In the genomic region with DNA sequence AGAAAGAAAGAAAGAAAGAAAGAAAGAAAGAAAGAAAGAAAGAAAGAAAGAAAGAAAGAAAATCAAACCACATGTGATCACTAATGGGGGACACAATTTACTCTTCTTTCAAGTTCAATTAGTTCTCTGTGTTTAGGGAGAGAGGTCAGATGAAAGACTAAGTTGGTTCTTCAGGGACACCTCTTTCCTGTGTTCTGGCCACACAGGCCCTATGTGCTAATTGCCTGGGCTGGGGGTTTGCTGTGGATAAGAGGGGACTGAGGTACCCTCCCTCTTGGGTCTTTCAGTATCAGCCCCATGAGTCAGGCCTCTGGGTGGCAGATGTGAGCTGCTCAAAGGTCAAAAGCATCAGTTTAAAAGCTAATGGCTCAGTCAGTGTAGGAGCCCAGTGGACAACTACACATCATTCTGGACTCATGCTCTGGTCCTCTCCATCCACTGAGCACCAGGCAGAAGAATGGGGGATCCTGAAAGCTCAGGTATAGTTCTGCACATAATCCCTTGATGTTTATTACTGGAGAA, we compare ENCODE assay signal across 16 mouse cellular contexts. TPM values are rescaled to one million over a fixed set of nuclear protein-coding genes. Genes with fewer than 3 reads are reported as not detected.
DNase-seq lines count a peak whose midpoint lies in the region; ATAC-seq and TF ChIP-seq lines count a peak whose summit lies in the region.
"Had no signal": no experiment of that assay in that cellular context is flagged by ENCODE, and none has a peak within 500 bp of the region (broad histone marks: within the 10 kb centered on the region; RNA-seq: fewer than 3 reads in every experiment).

Gene Olfr15 (plus strand): TSS at position 291 of the 522 bp plus-strand sequence.

- H3K4me1 ChIP-seq in liver, postnatal 0 days (ENCODE audit: insufficient read depth) = no peaks in the 10 kb centered on the region
- H3K4me1 ChIP-seq: heart, embryonic 13.5 days; kidney, embryonic 15.5 days; limb, embryonic 15.5 days had no signal

- no peak for ATAC-seq in liver, postnatal 0 days
- ATAC-seq in granulocyte monocyte progenitor cell, adult 5-6 weeks (replicated peaks; ENCODE audit: poor library complexity, severe bottlenecking) = no peak

- TF ChIP-seq EP300 in liver, postnatal 0 days (IDR thresholded peaks at IDR 0.05; ENCODE audit: low read depth) = no peak

- H3K4me2 ChIP-seq in liver, postnatal 0 days (ENCODE audit: low read depth, low read length) = no peak within 1 kb of the TSS
- H3K4me2 ChIP-seq: heart, embryonic 13.5 days; kidney, embryonic 15.5 days; limb, embryonic 15.5 days had no signal

- no peak within 1 kb of the TSS for H3K4me3 ChIP-seq in liver, postnatal 0 days (ENCODE audit: low read depth, low read length)
- H3K4me3 ChIP-seq: erythroblast, embryonic 14.5 days; heart, embryonic 13.5 days; kidney, embryonic 15.5 days; limb, embryonic 15.5 days had no signal

- no peaks in the 10 kb centered on the region for H3K9me3 ChIP-seq in liver, postnatal 0 days (ENCODE audit: low read length)
- H3K9me3 ChIP-seq: heart, embryonic 13.5 days; kidney, embryonic 15.5 days; limb, embryonic 15.5 days had no signal

- TF ChIP-seq CTCF in liver, postnatal 0 days (IDR thresholded peaks at IDR 0.05; ENCODE audit: low read depth) = peak; percentile 37; the same call in 1 of the 2 replicates

- no peak within 1 kb of the TSS for H3K27ac ChIP-seq in liver, postnatal 0 days (ENCODE audit: low read depth)
- H3K27ac ChIP-seq: heart, embryonic 13.5 days; kidney, embryonic 15.5 days; limb, embryonic 15.5 days had no signal

- no peak within 1 kb of the TSS for H3K9ac ChIP-seq in liver, postnatal 0 days (replicated peaks)
- H3K9ac ChIP-seq: heart, embryonic 13.5 days; kidney, embryonic 15.5 days; limb, embryonic 15.5 days had no signal

- peak; percentile 17 for DNase-seq in embryo, embryonic 10 days (ENCODE audit: low spot score)
- DNase-seq in embryo, embryonic 9.5 days (ENCODE audit: extremely low spot score) = no peak
- no peak for DNase-seq in liver, postnatal 0 days
- DNase-seq in liver = no peak
- DNase-seq in R1 (ENCODE audit: low read depth, low spot score) = peak; percentile 26
- DNase-seq in splenic B cell, adult 2 months (ENCODE audit: low read depth, low spot score) = peak; percentile 35
- DNase-seq in right cerebral cortex, postnatal 14 days = no peak
- DNase-seq: cerebellum, postnatal 25 days; layer of hippocampus, postnatal 36 days; spleen, adult 18-20 months had no signal

- H3K36me3 ChIP-seq in liver, postnatal 0 days (replicated peaks; ENCODE audit: insufficient read depth, low read length) = no peaks in the 10 kb centered on the region
- no peaks in the 10 kb centered on the region for H3K36me3 ChIP-seq in splenic B cell, adult 2 months (ENCODE audit: control insufficient read depth, insufficient read depth, low read length, poor library complexity, severe bottlenecking)
- H3K36me3 ChIP-seq: heart, embryonic 13.5 days; kidney, embryonic 15.5 days; limb, embryonic 15.5 days had no signal

- H3K27me3 ChIP-seq in liver, postnatal 0 days (ENCODE audit: insufficient read depth, low read length) = no peaks in the 10 kb centered on the region
- no peaks in the 10 kb centered on the region for H3K27me3 ChIP-seq in splenic B cell, adult 2 months (ENCODE audit: control insufficient read depth, insufficient read depth, low read length, poor library complexity, severe bottlenecking)
- H3K27me3 ChIP-seq: heart, embryonic 13.5 days; kidney, embryonic 15.5 days; limb, embryonic 15.5 days had no signal

RNA-seq across cellular contexts. Expression of gene Olfr15, which starts in this region (rescaled TPM):
- not detected in 2 replicates for polyA plus RNA-seq in liver, postnatal 0 days (2015; fragmentation: Nextera tagmentation; extraction: Ambion mirVana)
- total RNA-seq in granulocyte monocyte progenitor cell, adult 5-6 weeks (2014; fragmentation: Nextera tagmentation) = not detected in 2 replicates
- total RNA-seq in granulocyte monocyte progenitor cell, adult 5-6 weeks (2017) = not detected in 2 replicates
- total RNA-seq: layer of hippocampus, postnatal 36 days had no signal
- polyA plus RNA-seq: erythroblast, embryonic 14.5 days; heart, embryonic 13.5 days; hindbrain, embryonic 11.5 days; kidney, embryonic 15.5 days; limb, embryonic 15.5 days had no signal

Comparison
In these comparisons a context has a peak if more than half of its experiments do, and no peak if none do; other contexts are left out.
1. DNase-seq: peak in embryo, embryonic 10 days (single experiment), R1 (single experiment) and splenic B cell, adult 2 months (single experiment); none in embryo, embryonic 9.5 days (single experiment), liver, postnatal 0 days (single experiment), liver (single experiment) and right cerebral cortex, postnatal 14 days (single experiment).